Mouse (Mus musculus) testis, adult 2 months (tissue): ENCODE results near the gene Tet2. TPM values are rescaled to one million over a fixed set of nuclear protein-coding genes. Genes with fewer than 3 reads are reported as not detected.
"Not testable (repeated sequence)": the region's sequence is repeated elsewhere in the genome, so short reads cannot be mapped to it uniquely, and the experiment has no call there.

Experiments
- H3K27ac ChIP-seq: fragments of 200-500 bp; 2 replicates; pipeline ENCODE4 v1.5.1; 2012; ENCODE audit warnings: low read depth, low read length; ENCODE audit not compliant: control insufficient read depth, insufficient read depth
- H3K27me3 ChIP-seq: fragments of 200-500 bp; 2 replicates; pipeline ENCODE4 v1.6.1; 2012; ENCODE audit warnings: mild to moderate bottlenecking, low read length, moderate library complexity; ENCODE audit not compliant: control insufficient read depth, insufficient read depth
- H3K36me3 ChIP-seq: fragments of 200-500 bp; 2 replicates; pipeline ENCODE4 v1.6.1; 2012; ENCODE audit warnings: mild to moderate bottlenecking, low read length; ENCODE audit not compliant: control insufficient read depth, insufficient read depth
- H3K4me1 ChIP-seq: fragments of 200-500 bp; 2 replicates; pipeline ENCODE4 v1.6.1; 2012; ENCODE audit warnings: low read length; ENCODE audit not compliant: control insufficient read depth, insufficient read depth
- H3K4me3 ChIP-seq: fragments of 200-500 bp; 2 replicates; pipeline ENCODE4 v1.5.1; 2012; ENCODE audit warnings: low read depth, mild to moderate bottlenecking, low read length, moderate library complexity, mixed read lengths; ENCODE audit not compliant: control insufficient read depth
- CTCF ChIP-seq: fragments of 200-500 bp; IDR thresholded peaks from 2 replicates; pipeline ENCODE4 v1.5.1; 2012; ENCODE audit warnings: low read depth, mild to moderate bottlenecking, inconsistent platforms, low read length, moderate library complexity; ENCODE audit not compliant: control insufficient read depth, insufficient read depth, insufficient replicate concordance
- POLR2A ChIP-seq: fragments of 200-500 bp; IDR thresholded peaks from 2 replicates; pipeline ENCODE4 v1.6.1; 2012; ENCODE audit warnings: low read depth, mild to moderate bottlenecking, inconsistent platforms, low read length, moderate library complexity; ENCODE audit not compliant: control insufficient read depth
- polyA plus RNA-seq: library from polyadenylated mRNA; depleted of rRNA; stranded (reverse); fragments of >200 nt; gene quantifications from 2 replicates; pipeline ENCODE4 v1.2.3, GENCODE M21; 2012

Tet2 gene
- polyA plus RNA-seq, 1 experiment: 1.5 TPM

- Histone ChIP-seq H3K4me1 (peaks cover 11% of the 10 kb centered on the region), H3K27ac (no peak overlapping the region), H3K27me3 (no peaks in the 10 kb centered on the region), H3K4me3 (no peak overlapping the region), H3K36me3 (no peaks in the 10 kb centered on the region)
- TF ChIP-seq CTCF (no peak), POLR2A (no peak)
Measured at GRCm38 (mm10) chr3:133546790-133547189, 1.9 kb upstream of the Tet2 start.

- Histone ChIP-seq H3K4me3 (no peak overlapping the region; the same call in 1 of the 2 replicates), H3K27ac (no peak overlapping the region), H3K4me1 (peaks cover 11% of the 10 kb centered on the region), H3K36me3 (no peaks in the 10 kb centered on the region), H3K27me3 (no peaks in the 10 kb centered on the region)
- TF ChIP-seq POLR2A (no peak), CTCF (no peak)
Measured at GRCm38 (mm10) chr3:133545304-133545666, 346 bp upstream of the Tet2 start.

GRCm38 (mm10) chr3:133544131-133544550, 798 bp downstream of the Tet2 start:
- Histone ChIP-seq H3K4me3 (peak overlapping the region; percentile 92), H3K27ac (peak overlapping the region; percentile 86), H3K4me1 (peaks cover 11% of the 10 kb centered on the region), H3K27me3 (no peaks in the 10 kb centered on the region), H3K36me3 (no peaks in the 10 kb centered on the region)
- no peak; the same call in 1 of the 2 replicates for TF ChIP-seq POLR2A
- TF ChIP-seq CTCF: no peak

- H3K27ac ChIP-seq: peak overlapping the region; percentile 86
Measured at GRCm38 (mm10) chr3:133543101-133544020, 1.6 kb downstream of the Tet2 start.

GRCm38 (mm10) chr3:133542084-133542483, 2.9 kb downstream of the Tet2 start:
- Histone ChIP-seq H3K4me3 (no peak overlapping the region), H3K27me3 (no peaks in the 10 kb centered on the region), H3K36me3 (no peaks in the 10 kb centered on the region), H3K4me1 (peaks cover 11% of the 10 kb centered on the region), H3K27ac (no peak overlapping the region)
- no peak for TF ChIP-seq CTCF
- TF ChIP-seq POLR2A: no peak

More at GRCm38 (mm10) chr3:133543101-133544020, 1.6 kb downstream of the Tet2 start:
- H3K4me1 ChIP-seq: peaks cover 11% of the 10 kb centered on the region
- no peak for TF ChIP-seq POLR2A
- no peak for TF ChIP-seq CTCF
- H3K36me3 ChIP-seq: no peaks in the 10 kb centered on the region
- peak overlapping the region; percentile 92 for H3K4me3 ChIP-seq
- no peaks in the 10 kb centered on the region for H3K27me3 ChIP-seq

GRCm38 (mm10) chr3:133541000-133541399, 3.9 kb downstream of the Tet2 start:
- H3K27ac ChIP-seq: no peak overlapping the region
- H3K4me1 ChIP-seq: peaks cover 11% of the 10 kb centered on the region
- TF ChIP-seq POLR2A: no peak
- TF ChIP-seq CTCF: no peak
- H3K27me3 ChIP-seq: no peaks in the 10 kb centered on the region
- no peak overlapping the region for H3K4me3 ChIP-seq
- H3K36me3 ChIP-seq: no peaks in the 10 kb centered on the region

GRCm38 (mm10) chr3:133539991-133540390, 4.9 kb downstream of the Tet2 start:
- no peak for TF ChIP-seq CTCF
- TF ChIP-seq POLR2A: no peak
- no peak overlapping the region for H3K27ac ChIP-seq
- H3K27me3 ChIP-seq: no peaks in the 10 kb centered on the region
- H3K4me3 ChIP-seq: no peak overlapping the region
- no peaks in the 10 kb centered on the region for H3K36me3 ChIP-seq
- H3K4me1 ChIP-seq: peaks cover 9% of the 10 kb centered on the region

- H3K4me1 ChIP-seq, H3K4me3 ChIP-seq, H3K36me3 ChIP-seq, H3K27ac ChIP-seq, H3K27me3 ChIP-seq: not testable (repeated sequence)
Measured at GRCm38 (mm10) chr3:133538499-133538898, 6.4 kb downstream of the Tet2 start.
